Mouse (Mus musculus): ENCODE measurements around the gene Mtr.

- TF ChIP-seq GATA1 (IDR thresholded peaks at IDR 0.05; ENCODE audit: borderline replicate concordance, low read length): no peak
- TF ChIP-seq FLI1 (IDR thresholded peaks at IDR 0.05; ENCODE audit: low read length): no peak
These were observed 43.0 kb downstream of the Mtr start for GRCm38 (mm10) chr13:12214922-12215321.
